Mouse (Mus musculus): ENCODE measurements around the gene Arap2. TPM values are rescaled to one million over a fixed set of nuclear protein-coding genes. Genes with fewer than 3 reads are reported as not detected.

The Arap2 gene
- total RNA-seq (2023) = 100 to 1,000 TPM in 1 of 2 experiments, 10 to 100 TPM in 1; 85.7 to 126 TPM

GRCm38 (mm10) chr5:62765784-62766701, at the start of gene Arap2:
Gene Arap2, minus strand, starts transcription at chr5:62766159.

GRCm38 (mm10) chr5:62813402-62814071, 47.6 kb upstream of the Arap2 start, which contains the start of gene Dthd1:
Gene Dthd1, plus strand, starts transcription at chr5:62813823.

Other genes with a start within 250 kb of the Arap2 start
- not detected for gene Dthd1, start 47.7 kb upstream of the Arap2 start, total RNA-seq (2023)

Data from B cell, adult 67 days (primary cell).